ENCODE assay signal across 33 mouse cellular contexts in the genomic region with DNA sequence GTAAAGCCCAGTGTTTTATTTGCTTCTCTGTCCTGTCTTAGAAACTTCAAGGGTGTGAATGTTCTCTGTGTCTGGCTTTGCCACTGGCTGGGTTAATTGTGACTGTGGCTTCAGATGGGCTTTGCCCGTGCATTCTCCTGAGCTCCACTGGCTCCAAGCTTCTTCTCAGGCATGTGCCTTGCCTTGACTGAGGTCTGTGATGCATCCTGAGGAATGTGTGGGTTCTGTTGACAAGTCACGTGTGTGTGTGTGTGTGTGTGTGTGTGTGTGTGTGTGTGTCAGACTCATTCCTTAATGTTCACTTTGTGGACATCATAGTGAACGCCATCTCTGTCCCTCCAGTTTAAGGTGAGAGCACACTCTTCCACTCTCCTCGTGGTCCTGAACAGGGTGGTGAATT. TPM values are rescaled to one million over a fixed set of nuclear protein-coding genes. Genes with fewer than 3 reads are reported as not detected.
"Had no signal": no experiment of that assay in that cellular context is flagged by ENCODE, and none has a peak within 500 bp of the region (broad histone marks: within the 10 kb centered on the region; RNA-seq: fewer than 3 reads in every experiment).

No protein-coding gene starts in this region.

- H3K27me3 ChIP-seq: limb, embryonic 12.5 days; limb, embryonic 13.5 days; limb, embryonic 15.5 days; liver, embryonic 12.5 days; liver, embryonic 13.5 days; liver, embryonic 15.5 days; lung, embryonic 15.5 days; midbrain, embryonic 12.5 days; midbrain, embryonic 13.5 days; midbrain, embryonic 15.5 days had no signal

- H3K9me3 ChIP-seq: limb, embryonic 10.5 days; limb, embryonic 12.5 days; limb, embryonic 13.5 days; limb, embryonic 15.5 days; liver, embryonic 12.5 days; liver, embryonic 13.5 days; liver, embryonic 15.5 days; lung, embryonic 15.5 days; megakaryocyte, embryonic 14.5 days; midbrain, embryonic 10.5 days; midbrain, embryonic 12.5 days; midbrain, embryonic 13.5 days; midbrain, embryonic 15.5 days had no signal

- H3K9ac ChIP-seq: limb, embryonic 12.5 days; limb, embryonic 13.5 days; limb, embryonic 15.5 days; liver, embryonic 12.5 days; liver, embryonic 13.5 days; liver, embryonic 14.5 days; liver, embryonic 15.5 days; liver, postnatal 0 days; lung, embryonic 14.5 days; lung, embryonic 15.5 days; midbrain, embryonic 12.5 days; midbrain, embryonic 13.5 days; midbrain, embryonic 15.5 days had no signal

- H3K27ac ChIP-seq: left cerebral cortex, adult 2 months; limb, embryonic 10.5 days; limb, embryonic 12.5 days; limb, embryonic 13.5 days; limb, embryonic 15.5 days; liver, embryonic 12.5 days; liver, embryonic 13.5 days; liver, embryonic 14.5 days; liver, embryonic 15.5 days; lung, embryonic 15.5 days; midbrain, embryonic 10.5 days; midbrain, embryonic 12.5 days; midbrain, embryonic 15.5 days had no signal

- DNase-seq: left cerebral cortex, postnatal 4 days; liver; liver, embryonic 13.5 days; liver, postnatal 0 days; lung, adult 18-20 months; lung, adult 2 months; lung, embryonic 14.5 days; lung, postnatal 10 days; lung, postnatal 14 days; lung, postnatal 36 days; lung, postnatal 4 days; midbrain, embryonic 14.5 days had no signal

- H3K4me3 ChIP-seq: left cerebral cortex, adult 2 months; limb, embryonic 10.5 days; limb, embryonic 12.5 days; limb, embryonic 13.5 days; limb, embryonic 15.5 days; liver, embryonic 12.5 days; liver, embryonic 13.5 days; liver, embryonic 15.5 days; lung, embryonic 15.5 days; megakaryocyte, embryonic 14.5 days; midbrain, embryonic 10.5 days; midbrain, embryonic 12.5 days; midbrain, embryonic 13.5 days; midbrain, embryonic 15.5 days had no signal

- ATAC-seq: liver, embryonic 12.5 days; liver, postnatal 0 days; midbrain, embryonic 13.5 days; midbrain, embryonic 15.5 days; midbrain, embryonic 16.5 days had no signal

- H3K4me2 ChIP-seq: limb, embryonic 12.5 days; limb, embryonic 13.5 days; limb, embryonic 15.5 days; liver, embryonic 11.5 days; liver, embryonic 12.5 days; liver, embryonic 13.5 days; liver, embryonic 15.5 days; lung, embryonic 14.5 days; lung, embryonic 15.5 days; midbrain, embryonic 11.5 days; midbrain, embryonic 12.5 days; midbrain, embryonic 13.5 days; midbrain, embryonic 15.5 days had no signal

RNA-seq across cellular contexts. Expression of gene Tex22, which starts 55.5 kb away (rescaled TPM):
- polyA plus RNA-seq: limb, embryonic 12.5 days; limb, embryonic 15.5 days; liver, embryonic 11.5 days; liver, embryonic 12.5 days; liver, embryonic 13.5 days; liver, embryonic 15.5 days; liver, embryonic 16.5 days; liver, postnatal 0 days; lung, embryonic 14.5 days; lung, embryonic 15.5 days; macrophage; midbrain, embryonic 10.5 days; midbrain, embryonic 11.5 days; midbrain, embryonic 12.5 days; midbrain, embryonic 14.5 days; midbrain, embryonic 16.5 days; midbrain, postnatal 0 days; neural tube, embryonic 11.5 days had no signal
